Mouse (Mus musculus) erythroid progenitor cell, adult 5-6 weeks (primary cell): ENCODE data around the gene Hpcal4. TPM values are rescaled to one million over a fixed set of nuclear protein-coding genes. Genes with fewer than 3 reads are reported as not detected.

Source experiments
- ATAC-seq: replicated peaks from 2 replicates; pipeline ENCODE4 v1.8.0; 2016; ENCODE audit warnings: moderate number of reproducible peaks, mild to moderate bottlenecking, moderate TSS enrichment, inconsistent platforms; ENCODE audit not compliant: poor library complexity, low FRiP score, severe bottlenecking
- total RNA-seq, 2 experiments: library from RNA; stranded (forward) in 1 of 2; stranded (reverse) in 1 of 2; fragments of 150-400 nt in 1 of 2; fragments of 186-747, 209-891 nt in 1 of 2; gene quantifications; 2 replicates each; pipeline versions ENCODE4 v1.2.3 to v1.2.4; 2015 to 2017; ENCODE audit warnings: low replicate concordance in 2 of 2

Hpcal4 gene
- total RNA-seq, 2 experiments from 2014 or later = not detected

GRCm38 (mm10) chr4:123200771-123201185 lies 17.8 kb downstream of the Hpcal4 start:
- no peak for ATAC-seq

- ATAC-seq = no peak
These were observed 18.4 kb downstream of the Hpcal4 start, which contains the start of gene Nt5c1a for GRCm38 (mm10) chr4:123201186-123202093. Gene Nt5c1a (plus strand): TSS chr4:123201504.

- no peak for ATAC-seq
These were observed 19.0 kb downstream of the Hpcal4 start for GRCm38 (mm10) chr4:123202094-123202420.

- no peak for ATAC-seq
These were observed 24.3 kb downstream of the Hpcal4 start for GRCm38 (mm10) chr4:123207337-123207736.

- no peak for ATAC-seq
These were observed 28.0 kb downstream of the Hpcal4 start for GRCm38 (mm10) chr4:123210996-123211395.

- no peak for ATAC-seq
These were observed 28.4 kb downstream of the Hpcal4 start for GRCm38 (mm10) chr4:123211453-123211852.

- no peak for ATAC-seq
These were observed 29.3 kb downstream of the Hpcal4 start for GRCm38 (mm10) chr4:123212330-123212729.

- no peak for ATAC-seq
These were observed 30.9 kb downstream of the Hpcal4 start for GRCm38 (mm10) chr4:123213975-123214374.

GRCm38 (mm10) chr4:123215367-123215766 lies 32.3 kb downstream of the Hpcal4 start:
- no peak for ATAC-seq

GRCm38 (mm10) chr4:123216782-123217181 lies 33.8 kb downstream of the Hpcal4 start:
- peak; percentile 33; the same call in 1 of the 2 replicates for ATAC-seq

GRCm38 (mm10) chr4:123219720-123220357 lies 36.8 kb downstream of the Hpcal4 start:
- ATAC-seq = peak; percentile 67; the same call in 1 of the 2 replicates

- no peak for ATAC-seq
These were observed 37.6 kb downstream of the Hpcal4 start for GRCm38 (mm10) chr4:123220637-123221036.

- ATAC-seq = no peak
These were observed 40.3 kb downstream of the Hpcal4 start for GRCm38 (mm10) chr4:123223309-123223708.

- no peak for ATAC-seq
These were observed 42.8 kb downstream of the Hpcal4 start for GRCm38 (mm10) chr4:123225718-123226403.

GRCm38 (mm10) chr4:123227707-123228106 lies 44.7 kb downstream of the Hpcal4 start:
- no peak for ATAC-seq

GRCm38 (mm10) chr4:123228270-123228669 lies 45.2 kb downstream of the Hpcal4 start:
- no peak for ATAC-seq

- ATAC-seq = no peak
These were observed 46.1 kb downstream of the Hpcal4 start for GRCm38 (mm10) chr4:123229166-123229565.

- ATAC-seq = no peak
These were observed 49.8 kb downstream of the Hpcal4 start for GRCm38 (mm10) chr4:123232841-123233240.

- ATAC-seq = no peak
These were observed 50.6 kb downstream of the Hpcal4 start, which contains the start of gene Heyl for GRCm38 (mm10) chr4:123233492-123234084. Gene Heyl (plus strand): TSS chr4:123233556.

GRCm38 (mm10) chr4:123235835-123236430 lies 52.9 kb downstream of the Hpcal4 start:
- no peak for ATAC-seq
